Comparison of ENCODE assay signal across 9 mouse cellular contexts in the genomic region with DNA sequence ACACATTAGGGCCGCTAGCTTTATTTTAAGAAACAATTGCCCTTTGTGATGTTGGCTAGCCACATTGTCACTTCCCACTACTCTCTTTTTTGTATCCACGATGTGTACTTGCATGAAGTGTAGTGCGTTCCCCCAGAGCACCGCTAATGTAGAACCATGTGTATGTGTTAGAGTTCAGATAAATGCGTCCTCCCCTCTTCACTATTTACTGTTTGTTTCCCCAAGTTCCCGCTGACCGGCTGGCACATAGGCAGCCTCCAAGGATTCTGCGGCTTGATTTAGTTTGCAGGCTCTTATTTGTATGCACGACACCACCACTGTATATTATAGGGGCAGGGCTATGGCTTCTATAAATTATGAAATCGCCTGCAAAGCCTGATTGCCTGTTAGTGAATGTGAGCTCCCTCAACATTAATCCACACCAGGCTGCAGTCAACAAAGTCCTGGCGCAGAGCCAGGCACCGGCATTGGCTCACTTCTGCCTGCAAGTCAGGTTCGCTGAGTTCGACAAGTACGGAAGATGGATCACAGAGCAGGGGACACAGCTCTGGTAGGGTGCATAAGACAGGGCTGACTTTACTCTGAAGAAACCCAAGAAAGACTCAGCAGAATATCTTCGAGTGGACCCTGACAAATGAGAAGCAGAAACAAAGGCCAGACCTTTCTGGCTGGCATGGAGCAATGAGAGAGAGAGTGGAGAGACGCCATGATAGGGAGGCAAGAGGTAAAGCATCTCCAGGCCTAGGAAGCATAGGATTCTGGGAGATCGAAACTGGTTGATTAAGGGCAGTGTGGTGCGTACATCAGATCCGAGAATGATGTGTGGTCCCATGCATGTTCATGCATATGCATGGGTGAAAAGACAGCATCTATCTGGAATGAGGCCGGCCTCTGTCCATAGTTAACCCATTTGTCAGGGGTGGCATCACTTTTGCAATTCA.
DNase-seq lines count a peak whose midpoint lies in the region; ATAC-seq lines count a peak whose summit lies in the region.
"Had no signal": no experiment of that assay in that cellular context is flagged by ENCODE, and none has a peak within 500 bp of the region (broad histone marks: within the 10 kb centered on the region; RNA-seq: fewer than 3 reads in every experiment).

No protein-coding gene starts in this region.

- DNase-seq in adrenal gland, adult (ENCODE audit: inconsistent age in 2 of 2, low spot score in 1 of 2), result peak; percentile 18 to 55
- DNase-seq in layer of hippocampus, adult 9-11 months, result peak; percentile 14
- DNase-seq in ovary, adult 18-20 months (ENCODE audit: low spot score), result peak; percentile 9
- DNase-seq in right cerebral cortex, postnatal 25 days, result no peak
- DNase-seq in embryo, embryonic 10.5 days (ENCODE audit: low spot score), result no peak

- H3K9ac ChIP-seq in heart, embryonic 15.5 days, result no peak overlapping the region
- no peak overlapping the region for H3K9ac ChIP-seq in heart, embryonic 11.5 days (ENCODE audit: low read depth, low read length)
- H3K9ac ChIP-seq in embryonic facial prominence, embryonic 13.5 days, result no peak overlapping the region
- H3K9ac ChIP-seq: midbrain, embryonic 12.5 days had no signal

- 67% methylated on average over 21 of the region's 21 CpGs for WGBS in heart, embryonic 15.5 days
- 77% methylated on average over 21 of the region's 21 CpGs for WGBS in heart, embryonic 11.5 days (ENCODE audit: insufficient replicate concordance)
- WGBS in embryonic facial prominence, embryonic 13.5 days, result 67% methylated on average over 21 of the region's 21 CpGs

- no peaks in the 10 kb centered on the region for H3K9me3 ChIP-seq in heart, embryonic 15.5 days (replicated peaks)
- no peaks in the 10 kb centered on the region for H3K9me3 ChIP-seq in heart, embryonic 11.5 days (replicated peaks; ENCODE audit: control insufficient read depth, low read length)
- no peaks in the 10 kb centered on the region for H3K9me3 ChIP-seq in embryonic facial prominence, embryonic 13.5 days
- H3K9me3 ChIP-seq: midbrain, embryonic 12.5 days had no signal

- no peak overlapping the region for H3K27ac ChIP-seq in heart, embryonic 15.5 days
- H3K27ac ChIP-seq in heart, embryonic 11.5 days (ENCODE audit: low read depth, low read length), result no peak overlapping the region
- no peak overlapping the region for H3K27ac ChIP-seq in embryonic facial prominence, embryonic 13.5 days
- H3K27ac ChIP-seq: midbrain, embryonic 12.5 days had no signal

- no peaks in the 10 kb centered on the region for H3K36me3 ChIP-seq in heart, embryonic 15.5 days
- H3K36me3 ChIP-seq in heart, embryonic 11.5 days (ENCODE audit: control insufficient read depth, insufficient read depth, low read length), result no peaks in the 10 kb centered on the region
- no peaks in the 10 kb centered on the region for H3K36me3 ChIP-seq in embryonic facial prominence, embryonic 13.5 days
- H3K36me3 ChIP-seq: midbrain, embryonic 12.5 days had no signal

- H3K4me1 ChIP-seq in heart, embryonic 15.5 days (replicated peaks), result no peaks in the 10 kb centered on the region
- H3K4me1 ChIP-seq in heart, embryonic 11.5 days (ENCODE audit: control insufficient read depth, insufficient read depth, low read length), result no peaks in the 10 kb centered on the region
- peaks cover 8% of the 10 kb centered on the region; the same call in 1 of the 2 replicates for H3K4me1 ChIP-seq in embryonic facial prominence, embryonic 13.5 days

- H3K27me3 ChIP-seq in heart, embryonic 15.5 days, result no peaks in the 10 kb centered on the region
- no peaks in the 10 kb centered on the region for H3K27me3 ChIP-seq in heart, embryonic 11.5 days (ENCODE audit: control insufficient read depth, insufficient read depth, low read length)
- no peaks in the 10 kb centered on the region for H3K27me3 ChIP-seq in embryonic facial prominence, embryonic 13.5 days
- H3K27me3 ChIP-seq: midbrain, embryonic 12.5 days had no signal

- H3K4me3 ChIP-seq in heart, embryonic 15.5 days, result no peak overlapping the region
- no peak overlapping the region for H3K4me3 ChIP-seq in heart, embryonic 11.5 days (ENCODE audit: low read depth, low read length)
- no peak overlapping the region for H3K4me3 ChIP-seq in embryonic facial prominence, embryonic 13.5 days
- H3K4me3 ChIP-seq: midbrain, embryonic 12.5 days had no signal

- H3K4me2 ChIP-seq in heart, embryonic 15.5 days, result peak overlapping the region; percentile 21; the same call in 1 of the 2 replicates
- no peak overlapping the region for H3K4me2 ChIP-seq in heart, embryonic 11.5 days
- 0 out of 2 replicates have a peak overlapping the region, but pooled peaks have one; percentile 9 for H3K4me2 ChIP-seq in embryonic facial prominence, embryonic 13.5 days
- H3K4me2 ChIP-seq: midbrain, embryonic 12.5 days had no signal

- no peak for ATAC-seq in heart, embryonic 15.5 days (replicated peaks; ENCODE audit: insufficient number of reproducible peaks, insufficient read depth, low FRiP score, low read depth)
- no peak for ATAC-seq in heart, embryonic 11.5 days (replicated peaks; ENCODE audit: insufficient number of reproducible peaks, low FRiP score, low TSS enrichment)
- ATAC-seq in embryonic facial prominence, embryonic 13.5 days (ENCODE audit: insufficient number of reproducible peaks, insufficient read depth, low FRiP score, low TSS enrichment, low read depth), result no peak

Comparison
In these comparisons a context has a peak if more than half of its experiments do, and no peak if none do; other contexts are left out.
1. DNase-seq: peak in adrenal gland, adult (2 of 2), layer of hippocampus, adult 9-11 months (single experiment) and ovary, adult 18-20 months (single experiment); none in right cerebral cortex, postnatal 25 days (single experiment) and embryo, embryonic 10.5 days (single experiment).